17 mouse cellular contexts compared by ENCODE assay signal in genomic region chr10:17475976-17476375, GRCm38 (mm10).
"Had no signal": no experiment of that assay in that cellular context is flagged by ENCODE, and none has a peak within 500 bp of the region (broad histone marks: within the 10 kb centered on the region; RNA-seq: fewer than 3 reads in every experiment).

No protein-coding gene starts in this region.

- H3K9ac ChIP-seq: limb, embryonic 13.5 days; liver, embryonic 14.5 days; liver, postnatal 0 days; lung, embryonic 14.5 days; midbrain, embryonic 13.5 days had no signal

- H3K27me3 ChIP-seq: limb, embryonic 13.5 days; megakaryocyte, embryonic 14.5 days; midbrain, embryonic 13.5 days had no signal

- H3K27ac ChIP-seq: kidney, postnatal 0 days; limb, embryonic 13.5 days; liver, embryonic 14.5 days; macrophage; midbrain, embryonic 13.5 days had no signal

- H3K36me3 ChIP-seq: limb, embryonic 13.5 days; midbrain, embryonic 10.5 days; midbrain, embryonic 13.5 days had no signal

- H3K4me3 ChIP-seq: limb, embryonic 13.5 days; megakaryocyte, embryonic 14.5 days; midbrain, embryonic 10.5 days; midbrain, embryonic 13.5 days had no signal

- ATAC-seq: lung, postnatal 0 days; midbrain, embryonic 13.5 days; midbrain, embryonic 16.5 days had no signal

- DNase-seq: kidney, adult 2 months; kidney, postnatal 36 days; layer of hippocampus, postnatal 36 days; left cerebral cortex, postnatal 4 days; lung, embryonic 14.5 days; thymus, adult 2 months; thymus, postnatal 14 days had no signal
